Mouse (Mus musculus): ENCODE results near the gene Pltp.
"Not testable (repeated sequence)": the region's sequence is repeated elsewhere in the genome, so short reads cannot be mapped to it uniquely, and the experiment has no call there.

The Pltp gene

DNA sequence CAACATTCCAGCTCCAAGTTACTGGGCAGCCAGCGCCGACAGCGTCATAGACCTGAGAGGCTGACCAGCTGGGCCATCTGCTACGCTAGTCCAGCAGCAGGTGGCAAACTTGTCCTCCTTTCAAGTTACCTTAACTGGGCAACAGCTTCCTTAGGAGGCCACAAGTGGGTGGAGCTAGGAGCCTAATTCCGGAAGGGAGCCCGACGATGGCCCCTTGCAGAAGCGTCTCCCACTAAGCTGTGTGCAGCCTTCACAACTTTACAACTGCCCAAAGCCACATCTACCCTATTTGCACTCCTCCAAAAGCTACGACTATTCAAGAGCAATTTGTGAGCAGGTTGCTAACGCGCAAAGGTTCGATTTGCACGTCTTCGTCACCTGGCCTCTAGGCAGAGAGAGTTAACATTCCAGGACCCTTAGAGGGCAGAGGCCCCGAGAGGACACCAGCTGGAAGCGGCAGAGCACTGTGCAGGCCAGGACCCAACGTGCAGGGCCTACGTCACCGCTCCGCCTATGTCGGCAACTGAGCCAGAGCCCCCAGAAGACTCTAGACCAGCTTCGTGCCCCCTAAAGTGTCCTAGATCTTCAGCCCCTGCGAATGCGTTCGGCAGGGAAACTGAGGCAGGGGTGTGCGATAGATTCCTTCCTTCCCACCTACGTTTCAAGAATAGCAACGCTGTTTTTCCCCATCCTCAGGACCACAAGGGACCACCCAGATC, 21.2 kb upstream of the Pltp start:
- peak; percentile 57 for DNase-seq (ENCODE audit: low spot score)

DNA sequence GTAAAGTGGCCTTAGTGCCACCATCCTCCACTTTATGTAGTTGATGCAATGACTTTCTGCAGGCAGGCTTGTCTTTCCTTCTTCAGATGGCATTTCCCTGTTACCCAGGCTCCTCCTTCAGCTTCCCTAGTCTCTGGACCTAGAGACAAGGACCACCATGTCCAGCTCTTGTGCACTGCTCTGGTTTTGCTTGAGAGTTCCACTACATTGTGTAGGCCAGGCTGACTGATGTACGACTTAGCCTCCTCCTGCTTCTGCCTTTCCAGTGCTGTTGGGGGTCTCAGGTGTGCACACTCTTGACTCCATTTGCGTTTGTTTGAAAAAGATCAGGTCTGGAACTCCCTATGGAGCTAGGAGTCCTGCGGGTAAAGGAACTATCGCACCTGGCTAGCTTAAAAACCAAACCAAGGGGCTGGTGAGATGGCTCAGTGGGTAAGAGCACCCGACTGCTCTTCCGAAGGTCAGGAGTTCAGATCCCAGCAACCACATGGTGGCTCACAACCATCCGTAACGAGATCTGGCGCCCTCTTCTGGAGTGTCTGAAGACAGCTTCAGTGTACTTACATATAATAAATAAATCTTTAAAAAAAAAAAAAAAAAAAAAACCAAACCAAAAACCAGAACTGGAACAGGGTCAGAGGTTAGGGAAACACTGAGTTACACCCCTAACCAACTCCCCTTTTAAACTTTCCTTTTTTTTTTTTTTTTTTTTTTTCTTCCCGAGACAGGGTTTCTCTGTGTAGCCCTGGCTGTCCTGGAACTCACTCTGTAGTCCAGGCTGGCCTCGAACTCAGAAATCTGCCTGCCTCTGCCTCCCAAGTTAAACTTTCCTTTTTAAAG, 20.1 kb upstream of the Pltp start:
- DNase-seq (ENCODE audit: low spot score) = not testable (repeated sequence)

GRCm38 (mm10) chr2:164875648-164876047, 18.1 kb upstream of the Pltp start:
- DNase-seq (ENCODE audit: low spot score) = not testable (repeated sequence)

DNA sequence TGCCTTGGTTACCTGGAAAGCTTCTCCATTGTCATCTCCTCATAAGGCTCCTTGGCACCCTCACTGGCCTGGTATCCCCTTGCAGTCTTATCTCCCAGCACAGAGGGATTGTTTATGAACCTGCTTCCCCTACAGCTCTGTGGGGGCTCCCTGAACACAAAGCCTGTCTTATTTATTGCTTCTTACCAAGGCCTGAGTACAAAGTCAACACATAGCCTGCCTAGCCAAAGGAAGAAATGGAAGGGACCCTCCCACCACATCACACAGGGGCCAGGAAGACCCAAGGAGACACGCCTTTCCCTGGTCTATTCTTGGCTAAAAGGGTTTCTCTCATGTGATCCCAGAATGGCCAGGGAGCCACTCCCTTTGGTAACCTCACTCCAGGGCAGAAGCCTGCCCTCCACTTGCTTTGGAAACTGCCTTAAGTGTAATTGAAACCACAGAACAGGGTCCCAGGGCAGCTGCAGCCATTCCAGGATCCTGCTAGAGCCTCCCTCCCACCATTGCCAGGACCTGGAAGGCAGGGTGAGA, 16.8 kb upstream of the Pltp start:
- DNase-seq (ENCODE audit: low spot score) = no peak

DNA sequence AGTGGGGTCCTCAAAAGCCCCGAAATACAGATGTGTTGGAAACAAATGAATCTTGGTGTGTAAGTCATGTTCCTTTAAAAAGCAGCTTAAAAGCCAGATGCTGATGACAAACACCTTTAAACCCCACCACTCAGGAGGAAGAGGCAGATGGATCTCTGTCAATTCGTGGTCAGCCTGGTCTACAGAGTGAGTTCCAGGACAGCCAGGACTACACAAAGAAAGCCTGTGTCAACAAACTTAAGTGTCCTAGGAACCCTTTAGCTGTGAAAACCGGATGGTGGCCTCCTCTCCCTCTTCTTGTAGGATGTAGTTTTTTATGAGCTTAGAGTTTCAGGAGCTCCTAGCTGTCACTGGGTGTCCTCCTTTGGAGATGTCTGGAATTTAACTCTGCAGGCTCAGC, 16.1 kb upstream of the Pltp start:
- DNase-seq (ENCODE audit: low spot score) = no peak

GRCm38 (mm10) chr2:164871602-164872303, 14.2 kb upstream of the Pltp start:
- DNase-seq (ENCODE audit: low spot score) = no peak

DNA sequence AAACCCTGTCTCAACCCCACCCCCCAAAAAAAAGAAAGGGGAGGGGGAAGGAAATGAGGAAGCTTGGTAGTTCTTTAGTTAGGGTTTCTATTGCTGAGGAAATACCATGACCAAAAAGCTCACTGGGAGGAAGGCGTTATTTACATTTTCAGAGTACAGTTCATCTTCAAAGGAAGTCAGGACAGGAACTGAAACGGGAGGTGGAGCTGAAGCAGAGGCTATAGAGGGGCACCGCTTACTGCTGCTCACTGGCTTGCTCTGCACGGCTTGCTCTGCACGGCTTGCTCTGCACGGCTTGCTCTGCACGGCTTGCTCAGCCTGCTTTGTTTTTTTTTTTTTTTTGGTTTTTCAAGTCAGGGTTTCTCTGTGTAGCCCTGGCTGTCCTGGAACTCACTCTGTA, 11.0 kb upstream of the Pltp start:
- DNase-seq (ENCODE audit: low spot score) = no peak

DNA sequence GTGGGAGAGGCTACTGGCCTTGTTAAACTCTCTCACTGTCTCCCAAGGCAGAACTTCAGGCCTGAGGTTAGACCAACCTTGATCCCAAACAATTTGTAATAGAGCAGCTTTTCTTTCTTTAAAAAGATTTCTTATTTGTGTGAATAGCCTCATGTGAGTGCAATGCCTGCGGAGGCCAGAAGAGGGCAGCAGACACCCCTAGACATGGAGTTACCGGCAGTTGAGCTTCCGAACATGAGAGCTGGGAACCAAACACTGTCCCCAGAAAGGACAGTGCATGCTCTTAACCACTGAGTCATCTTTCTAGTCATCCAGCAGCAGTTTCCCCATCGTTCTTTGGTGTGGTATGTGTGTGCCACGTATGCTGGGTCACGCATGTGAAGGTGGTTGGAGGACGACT, 10.1 kb upstream of the Pltp start:
- no peak for DNase-seq (ENCODE audit: low spot score)

GRCm38 (mm10) chr2:164866741-164867551, 9.4 kb upstream of the Pltp start:
- no peak for DNase-seq (ENCODE audit: low spot score)

DNA sequence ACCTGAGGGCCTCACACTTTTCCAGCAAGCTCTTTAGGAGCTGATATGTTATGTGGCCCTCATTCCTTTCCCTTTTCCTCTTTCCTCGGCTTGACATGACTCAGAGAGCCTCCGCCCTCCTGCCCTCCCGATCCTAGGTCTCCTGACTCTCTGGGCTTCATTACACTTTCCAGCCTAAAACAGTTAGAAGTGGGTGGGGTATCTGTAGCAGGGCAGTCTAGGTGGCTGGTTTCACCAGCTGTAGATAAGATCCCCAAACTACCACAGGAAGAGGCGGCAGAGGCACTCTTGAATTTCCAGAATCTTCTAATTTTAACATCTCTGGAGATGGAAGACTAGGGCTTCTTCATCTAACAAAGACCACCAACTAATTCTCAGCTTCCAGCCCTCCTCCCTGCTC, 7.1 kb upstream of the Pltp start:
- DNase-seq (ENCODE audit: low spot score) = no peak

- DNase-seq (ENCODE audit: low spot score) = not testable (repeated sequence)
These were observed 5.9 kb upstream of the Pltp start for GRCm38 (mm10) chr2:164863411-164863810.

GRCm38 (mm10) chr2:164862179-164862861, 4.8 kb upstream of the Pltp start:
- DNase-seq (ENCODE audit: low spot score) = no peak

- DNase-seq (ENCODE audit: low spot score) = no peak
These were observed 3.6 kb upstream of the Pltp start for GRCm38 (mm10) chr2:164861094-164861493.

DNA sequence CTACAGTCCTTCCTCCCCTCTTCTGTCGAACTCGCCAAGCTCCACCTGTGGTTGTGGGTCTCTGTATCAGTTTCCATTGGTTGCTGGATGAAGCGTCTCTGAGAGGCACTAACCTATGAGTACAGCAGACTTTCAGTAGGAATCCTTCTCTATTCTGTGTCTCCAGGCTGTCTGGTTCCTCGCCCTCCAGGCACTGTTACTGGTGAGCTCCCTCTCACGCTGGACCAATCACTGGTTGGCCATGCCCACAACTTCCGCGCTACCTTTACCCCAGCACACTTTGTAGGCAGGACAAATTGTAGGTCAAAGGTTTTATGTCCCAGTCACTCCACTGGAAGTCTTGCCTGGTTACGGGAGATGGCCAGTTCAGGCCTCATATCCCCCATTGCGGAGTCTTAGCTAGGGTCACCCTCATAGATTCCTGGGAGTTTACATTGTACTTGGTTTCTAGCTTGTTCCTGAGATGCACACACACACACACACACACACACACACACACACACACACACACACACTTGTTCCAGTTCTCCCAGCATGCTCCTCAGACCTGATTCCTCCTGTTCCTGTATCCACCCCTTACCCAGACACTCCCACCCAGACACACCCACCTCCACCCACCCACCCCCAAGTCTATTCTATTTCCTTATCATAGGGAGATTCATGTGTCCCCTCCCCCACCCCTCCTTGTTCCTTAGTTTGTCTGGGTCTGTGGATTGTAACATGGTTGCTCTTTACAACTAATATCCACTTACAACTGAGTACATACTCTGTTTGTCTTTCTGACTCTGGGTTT, 2.3 kb upstream of the Pltp start:
- DNase-seq (ENCODE audit: low spot score) = no peak

DNA sequence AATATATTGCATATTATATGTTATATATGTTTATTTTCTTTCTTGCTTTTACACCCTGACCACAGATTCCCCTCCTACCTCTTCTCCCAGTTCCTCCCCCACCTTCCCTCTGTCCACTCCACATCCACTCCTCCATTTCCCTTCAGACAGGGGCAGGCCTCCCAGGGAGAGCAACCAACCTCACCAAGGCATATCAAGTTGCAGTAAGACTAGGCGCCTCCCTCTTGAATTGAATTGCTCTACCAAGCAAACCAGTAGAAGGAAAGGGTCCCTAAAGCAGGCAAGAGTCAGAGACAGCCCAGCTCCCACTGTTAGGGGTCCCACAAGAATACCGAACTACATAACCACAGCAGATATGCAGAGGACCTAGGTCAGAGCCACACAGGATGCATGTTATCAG, 1.6 kb upstream of the Pltp start:
- DNase-seq (ENCODE audit: low spot score) = no peak

DNA sequence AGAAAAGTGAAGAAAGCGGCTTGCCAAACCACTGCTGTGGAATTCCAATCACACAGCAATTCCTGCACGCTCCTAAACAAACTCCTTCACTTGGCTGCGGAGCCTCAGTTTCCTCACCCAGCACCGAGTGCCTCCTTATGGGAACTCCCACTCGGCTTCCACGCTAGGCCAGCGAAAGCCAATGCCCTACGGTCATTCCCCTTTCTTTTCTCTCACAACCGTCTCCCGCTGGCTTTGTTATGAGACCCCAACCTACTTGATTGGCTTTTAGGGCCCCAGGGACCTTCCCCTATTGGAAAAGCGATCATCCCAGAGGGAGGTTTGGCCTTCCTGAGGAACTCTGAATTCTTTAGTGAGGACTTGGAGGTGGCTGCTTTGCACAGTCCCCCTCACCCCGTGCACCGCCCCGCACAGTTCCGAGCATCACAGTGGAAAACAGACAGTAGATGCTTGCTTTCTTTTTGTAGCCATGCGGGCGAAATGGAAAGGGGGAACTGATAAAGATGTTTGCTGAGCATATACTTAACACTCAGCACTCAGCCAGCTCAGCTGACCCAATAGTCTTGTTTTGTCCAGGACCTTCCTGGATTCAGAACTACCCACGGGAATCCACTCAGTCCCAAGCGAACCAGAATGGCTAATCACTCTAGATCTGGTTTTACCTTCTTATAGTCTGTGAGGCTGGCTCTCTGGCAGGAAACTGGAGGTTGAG, 487 bp upstream of the Pltp start:
- DNase-seq (ENCODE audit: low spot score) = no peak

DNA sequence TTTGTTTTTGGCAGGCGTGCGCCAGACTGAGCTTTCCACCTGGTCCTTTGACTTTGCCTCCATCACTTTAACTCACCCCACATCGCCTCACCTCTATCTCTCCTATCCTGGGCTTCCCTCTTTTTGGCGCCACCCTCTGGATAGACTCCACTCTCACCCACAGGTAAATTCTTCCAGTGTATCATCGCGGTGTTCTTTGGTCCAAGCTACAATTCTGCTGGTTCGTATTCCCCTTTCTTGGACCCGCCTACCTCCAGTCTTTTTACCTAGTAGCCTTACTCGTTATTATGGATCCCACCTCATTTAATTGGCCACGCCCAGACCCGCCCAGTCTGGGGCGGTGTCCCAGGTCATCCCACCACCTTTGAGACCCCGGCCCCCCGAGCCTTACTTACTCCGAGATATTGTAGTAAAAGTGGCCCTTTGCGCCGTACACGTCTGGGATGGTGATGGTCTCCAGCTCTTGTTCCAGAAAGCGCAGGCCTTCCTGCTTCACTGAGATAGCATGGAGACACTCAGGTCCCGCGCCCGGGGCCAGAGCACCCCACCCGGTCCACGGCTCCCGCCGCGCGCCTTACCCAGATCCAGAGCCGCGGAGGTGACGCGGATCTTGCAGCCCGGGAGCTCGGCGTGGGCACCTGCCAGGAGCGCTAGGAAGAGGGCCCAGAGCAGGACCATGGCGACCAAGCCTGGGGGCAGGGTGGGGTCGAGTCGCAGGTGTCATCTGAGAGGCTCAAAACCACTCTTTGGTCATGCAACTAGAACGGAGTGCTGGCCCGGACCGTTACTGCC, 1.0 kb downstream of the Pltp start:
- DNase-seq (ENCODE audit: low spot score) = no peak

DNA sequence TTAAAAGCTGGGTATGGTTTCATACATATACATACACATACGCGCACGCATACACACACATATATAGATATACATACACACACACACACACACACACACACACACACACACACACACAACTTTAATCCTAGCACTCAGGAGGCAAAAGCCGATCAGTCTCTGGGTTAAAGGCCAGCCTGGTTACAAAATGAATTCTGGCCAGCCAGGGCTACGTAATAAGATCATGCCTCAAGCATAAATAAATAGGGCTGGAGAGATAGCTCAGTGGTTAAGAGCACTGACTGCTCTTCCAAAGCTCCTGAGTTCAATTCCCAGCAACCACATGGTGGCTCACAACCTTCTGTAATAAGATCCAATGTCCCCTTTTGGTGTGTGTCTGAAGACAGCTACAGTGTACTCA, 1.9 kb downstream of the Pltp start:
- not testable (repeated sequence) for DNase-seq (ENCODE audit: low spot score)

GRCm38 (mm10) chr2:164850061-164850460, 7.5 kb downstream of the Pltp start:
- no peak for DNase-seq (ENCODE audit: low spot score)

Measured in layer of hippocampus, adult 11-12 months (tissue).